In the genomic region with DNA sequence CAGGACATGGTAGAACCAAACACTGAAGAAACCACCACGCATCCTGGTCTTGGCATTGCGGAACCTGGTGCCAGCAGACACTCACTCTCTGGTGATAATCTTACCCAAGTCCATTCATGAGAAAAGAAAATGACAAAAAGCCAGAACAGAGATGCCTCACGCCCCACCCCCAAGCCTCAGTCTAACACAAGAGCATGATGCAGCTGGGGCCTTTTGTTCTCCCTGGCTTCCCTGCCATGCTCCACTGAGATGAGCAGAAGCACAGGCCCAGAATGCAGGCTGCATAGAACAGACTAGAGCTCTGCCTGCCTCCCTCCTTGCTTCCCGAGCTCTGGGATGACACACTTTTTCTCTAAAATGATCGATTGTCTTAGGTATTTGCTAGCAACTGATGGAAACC, we compare ENCODE assay signal across 21 mouse cellular contexts. TPM values are rescaled to one million over a fixed set of nuclear protein-coding genes. Genes with fewer than 3 reads are reported as not detected.
DNase-seq lines count a peak whose midpoint lies in the region; TF ChIP-seq lines count a peak whose summit lies in the region.
"Had no signal": no experiment of that assay in that cellular context is flagged by ENCODE, and none has a peak within 500 bp of the region (broad histone marks: within the 10 kb centered on the region; RNA-seq: fewer than 3 reads in every experiment).

No protein-coding gene starts in this region.

- no peak for TF ChIP-seq CTCF in kidney, adult 2 months (conservative IDR thresholded peaks at IDR 0.05; ENCODE audit: insufficient read depth, insufficient read length, low read depth, low read length)

- TF ChIP-seq POLR2A in kidney, adult 2 months (IDR thresholded peaks at IDR 0.05; ENCODE audit: low read depth, low read length), result no peak

- H3K27me3 ChIP-seq in kidney, adult 2 months (replicated peaks; ENCODE audit: control insufficient read depth, insufficient read depth, low read length), result no peaks in the 10 kb centered on the region
- H3K27me3 ChIP-seq: forebrain, embryonic 12.5 days; neural tube, embryonic 13.5 days had no signal

- no peak overlapping the region for H3K27ac ChIP-seq in kidney, adult 2 months (ENCODE audit: insufficient read depth, low read depth, low read length)
- H3K27ac ChIP-seq: forebrain, embryonic 12.5 days; heart, embryonic 10.5 days; limb, embryonic 10.5 days; macrophage; neural tube, embryonic 13.5 days had no signal

- H3K4me3 ChIP-seq in kidney, adult 2 months (ENCODE audit: insufficient read depth, low read depth, low read length), result no peak overlapping the region
- H3K4me3 ChIP-seq: forebrain, embryonic 12.5 days; heart, embryonic 10.5 days; limb, embryonic 10.5 days; neural tube, embryonic 13.5 days had no signal

- WGBS in kidney, adult 2 months, result 96% methylated on average over 5 of the region's 5 CpGs

- H3K36me3 ChIP-seq in kidney, adult 2 months (ENCODE audit: control insufficient read depth, insufficient read depth, low read length), result no peaks in the 10 kb centered on the region; the same call in 1 of the 2 replicates

- peak; percentile 29 to 50 for DNase-seq in cerebellum, postnatal 14 days
- no peak for DNase-seq in cerebellum, adult 11 months
- DNase-seq in left cerebral cortex, postnatal 25 days (ENCODE audit: low spot score in 2 of 2), result peak; percentile 26 to 45
- DNase-seq in left cerebral cortex, postnatal 36 days (ENCODE audit: low spot score in 2 of 2), result no peak
- peak; percentile 29 for DNase-seq in right cerebral cortex, postnatal 4 days
- no peak for DNase-seq in right cerebral cortex, postnatal 14 days
- no peak for DNase-seq in adipocyte (ENCODE audit: low spot score)
- DNase-seq in kidney, adult 2 months, result no peak
- DNase-seq: adrenal gland, postnatal 10 days; cerebellum, adult 9-11 months; gastrocnemius, postnatal 36 days; heart, postnatal 14 days; kidney, adult 11 months; kidney, postnatal 10 days; lung, adult 2 months; thymus, postnatal 36 days had no signal

- intact Hi-C loops in left cerebral cortex, postnatal 25 days (cut with DNase I), result no loop called here
- intact Hi-C loops in left cerebral cortex, postnatal 36 days (cut with DNase I), result no loop called here

- no peaks in the 10 kb centered on the region for H3K4me1 ChIP-seq in kidney, adult 2 months (ENCODE audit: control insufficient read depth, insufficient read depth, low read length)
- H3K4me1 ChIP-seq: forebrain, embryonic 12.5 days; heart, embryonic 10.5 days; limb, embryonic 10.5 days; neural tube, embryonic 13.5 days had no signal

RNA-seq across cellular contexts. Expression of a gene that starts 14.8 kb away (rescaled TPM):
- 10 to 100 TPM; 64.9 to 70.1 TPM for total RNA-seq in left cerebral cortex, postnatal 25 days (2021)
- total RNA-seq in left cerebral cortex, postnatal 36 days (2021), result 10 to 100 TPM; 65.9 to 67.3 TPM
- polyA plus RNA-seq in kidney, adult 2 months (2012; rRNA removed), result 18.9 and 19.5 TPM in 2 replicates

RNA-seq across cellular contexts. Expression of a gene that starts 26.9 kb away (rescaled TPM):
- total RNA-seq in left cerebral cortex, postnatal 25 days (2021), result 10 to 100 TPM; 23.5 to 29.6 TPM
- 10 to 100 TPM; 26.8 to 32.2 TPM for total RNA-seq in left cerebral cortex, postnatal 36 days (2021)
- 11.2 and 12.3 TPM in 2 replicates for polyA plus RNA-seq in kidney, adult 2 months (2012; rRNA removed)

Comparison
In these comparisons a context has a peak if more than half of its experiments do, and no peak if none do; other contexts are left out.
1. DNase-seq: peak in cerebellum, postnatal 14 days (2 of 2), left cerebral cortex, postnatal 25 days (2 of 2) and right cerebral cortex, postnatal 4 days (single experiment); none in cerebellum, adult 11 months (single experiment), left cerebral cortex, postnatal 36 days (0 of 2), right cerebral cortex, postnatal 14 days (single experiment), adipocyte (single experiment) and kidney, adult 2 months (single experiment).